Mouse (Mus musculus) 3T3-L1 (cell line): ENCODE measurements around the gene Arhgef6.

Experiments
- DNase-seq: peaks from one replicate; pipeline ENCODE4 v3.0.0-alpha.2; 2015; ENCODE audit warnings: low read depth, low spot score

Gene Arhgef6

GRCm38 (mm10) chrX:57338371-57339211 is at the start of gene Arhgef6:
Arhgef6 (minus strand) TSS chrX:57338729.
- no peak for DNase-seq

GRCm38 (mm10) chrX:57380915-57381314 is 42.4 kb upstream of the Arhgef6 start:
- DNase-seq = no peak

GRCm38 (mm10) chrX:57378579-57378978 is 40.0 kb upstream of the Arhgef6 start:
- DNase-seq = no peak

GRCm38 (mm10) chrX:57377096-57377495 is 38.6 kb upstream of the Arhgef6 start:
- DNase-seq = no peak

- DNase-seq = no peak
Observed at GRCm38 (mm10) chrX:57374029-57374428, 35.5 kb upstream of the Arhgef6 start.

GRCm38 (mm10) chrX:57373543-57373942 is 35.0 kb upstream of the Arhgef6 start:
- no peak for DNase-seq

- DNase-seq = no peak
Observed at GRCm38 (mm10) chrX:57372965-57373364, 34.4 kb upstream of the Arhgef6 start.

GRCm38 (mm10) chrX:57364891-57365569 is 26.5 kb upstream of the Arhgef6 start:
- no peak for DNase-seq

GRCm38 (mm10) chrX:57359316-57359715 is 20.8 kb upstream of the Arhgef6 start:
- DNase-seq = no peak

- DNase-seq = no peak
Observed at GRCm38 (mm10) chrX:57339220-57339619, 691 bp upstream of the Arhgef6 start.

- DNase-seq = peak; percentile 3
Observed at GRCm38 (mm10) chrX:57337582-57337981, 947 bp downstream of the Arhgef6 start.

- DNase-seq = no peak
Observed at GRCm38 (mm10) chrX:57336958-57337357, 1.6 kb downstream of the Arhgef6 start.

GRCm38 (mm10) chrX:57335313-57335712 is 3.2 kb downstream of the Arhgef6 start:
- DNase-seq = no peak

- DNase-seq = no peak
Observed at GRCm38 (mm10) chrX:57327668-57328338, 10.7 kb downstream of the Arhgef6 start.

- no peak for DNase-seq
Observed at GRCm38 (mm10) chrX:57326487-57327221, 11.9 kb downstream of the Arhgef6 start.

- no peak for DNase-seq
Observed at GRCm38 (mm10) chrX:57325861-57326461, 12.6 kb downstream of the Arhgef6 start.

- no peak for DNase-seq
Observed at GRCm38 (mm10) chrX:57324891-57325290, 13.6 kb downstream of the Arhgef6 start.

GRCm38 (mm10) chrX:57312066-57312465 is 26.5 kb downstream of the Arhgef6 start:
- DNase-seq = no peak

GRCm38 (mm10) chrX:57309993-57310392 is 28.5 kb downstream of the Arhgef6 start:
- no peak for DNase-seq

GRCm38 (mm10) chrX:57306747-57307146 is 31.8 kb downstream of the Arhgef6 start:
- no peak for DNase-seq

GRCm38 (mm10) chrX:57304784-57305287 is 33.7 kb downstream of the Arhgef6 start:
- no peak for DNase-seq
